Comparison of ENCODE assay signal across 24 mouse cellular contexts in genomic region chr12:30655076-30655421, GRCm38 (mm10).
DNase-seq lines count a peak whose midpoint lies in the region; ATAC-seq and TF ChIP-seq lines count a peak whose summit lies in the region.
"Had no signal": no experiment of that assay in that cellular context is flagged by ENCODE, and none has a peak within 500 bp of the region (broad histone marks: within the 10 kb centered on the region; RNA-seq: fewer than 3 reads in every experiment).

No protein-coding gene starts in this region.

- no peaks in the 10 kb centered on the region for H3K4me1 ChIP-seq in lung, embryonic 14.5 days (ENCODE audit: insufficient read depth)
- peaks cover 16% of the 10 kb centered on the region for H3K4me1 ChIP-seq in liver, embryonic 13.5 days (replicated peaks)
- peaks cover 5 to 16% of the 10 kb centered on the region in 2 experiments for H3K4me1 ChIP-seq in liver, embryonic 14.5 days (replicated peaks; ENCODE audit: control insufficient read depth in 2 of 2, insufficient read depth in 2 of 2, low read length in 1 of 2)
- H3K4me1 ChIP-seq: embryonic facial prominence, embryonic 12.5 days; embryonic facial prominence, embryonic 15.5 days; heart, embryonic 10.5 days; heart, embryonic 13.5 days had no signal

- no peak for ATAC-seq in lung, embryonic 14.5 days (ENCODE audit: insufficient read depth)
- peak; percentile 73 for ATAC-seq in liver, embryonic 13.5 days (ENCODE audit: low read depth)
- ATAC-seq in liver, embryonic 14.5 days (ENCODE audit: insufficient read depth) = peak; percentile 77
- ATAC-seq: CD4-positive, CD25-positive, alpha-beta regulatory T cell, adult 4 months; forebrain, embryonic 14.5 days had no signal

- DNase-seq in lung, embryonic 14.5 days = no peak
- no peak for DNase-seq in lung, postnatal 4 days
- DNase-seq in liver, embryonic 13.5 days = no peak
- DNase-seq in liver, embryonic 14.5 days (ENCODE audit: low read depth in 3 of 3, low spot score in 3 of 3) = peak in 2 of 3 experiments; percentile 17 to 19
- no peak for DNase-seq in spleen, postnatal 10 days (ENCODE audit: low spot score in 2 of 2)
- no peak for DNase-seq in right cerebral cortex, postnatal 10 days (ENCODE audit: low spot score in 2 of 2)
- DNase-seq: adrenal gland, adult 2 months; adrenal gland, postnatal 14 days; cerebellum, adult 11 months; cerebellum, adult 2 months; cerebellum, adult 9-11 months; cerebellum, postnatal 25 days; gastrocnemius, postnatal 10 days; gastrocnemius, postnatal 36 days; heart, adult 2 months; heart, postnatal 14 days; heart, postnatal 4 days had no signal

- H3K4me3 ChIP-seq in lung, embryonic 14.5 days (ENCODE audit: low read depth, low read length) = no peak overlapping the region
- H3K4me3 ChIP-seq in liver, embryonic 13.5 days (replicated peaks) = no peak overlapping the region
- H3K4me3 ChIP-seq in liver, embryonic 14.5 days (ENCODE audit: insufficient read depth in 1 of 2, low read depth in 2 of 2, low read length in 2 of 2) = no peak overlapping the region
- H3K4me3 ChIP-seq: embryonic facial prominence, embryonic 12.5 days; embryonic facial prominence, embryonic 15.5 days; heart, adult 2 months; heart, embryonic 10.5 days; heart, embryonic 13.5 days had no signal

- no peaks in the 10 kb centered on the region for H3K9me3 ChIP-seq in lung, embryonic 14.5 days (ENCODE audit: low read depth, low read length)
- no peaks in the 10 kb centered on the region for H3K9me3 ChIP-seq in liver, embryonic 13.5 days (replicated peaks)
- no peaks in the 10 kb centered on the region for H3K9me3 ChIP-seq in liver, embryonic 14.5 days (ENCODE audit: control insufficient read depth, low read length)
- H3K9me3 ChIP-seq: embryonic facial prominence, embryonic 12.5 days; embryonic facial prominence, embryonic 15.5 days; heart, embryonic 10.5 days; heart, embryonic 13.5 days had no signal

- H3K27me3 ChIP-seq in lung, embryonic 14.5 days (ENCODE audit: insufficient read depth, low read length) = no peaks in the 10 kb centered on the region
- H3K27me3 ChIP-seq in liver, embryonic 13.5 days = no peaks in the 10 kb centered on the region
- no peaks in the 10 kb centered on the region for H3K27me3 ChIP-seq in liver, embryonic 14.5 days (ENCODE audit: control insufficient read depth, insufficient read depth, low read length)
- H3K27me3 ChIP-seq: embryonic facial prominence, embryonic 12.5 days; embryonic facial prominence, embryonic 15.5 days; heart, embryonic 13.5 days had no signal

- peak overlapping the region; percentile 27; the same call in 1 of the 2 replicates for H3K4me2 ChIP-seq in lung, embryonic 14.5 days
- H3K4me2 ChIP-seq in liver, embryonic 13.5 days = no peak overlapping the region
- peak overlapping the region; percentile 4 for H3K4me2 ChIP-seq in liver, embryonic 14.5 days (ENCODE audit: low read depth)
- H3K4me2 ChIP-seq: embryonic facial prominence, embryonic 12.5 days; embryonic facial prominence, embryonic 15.5 days; heart, embryonic 13.5 days; hindbrain, embryonic 14.5 days had no signal

- H3K36me3 ChIP-seq in lung, embryonic 14.5 days (ENCODE audit: insufficient read depth) = no peaks in the 10 kb centered on the region
- H3K36me3 ChIP-seq in liver, embryonic 13.5 days = no peaks in the 10 kb centered on the region
- H3K36me3 ChIP-seq in liver, embryonic 14.5 days (replicated peaks; ENCODE audit: control insufficient read depth, insufficient read depth, low read depth) = no peaks in the 10 kb centered on the region
- H3K36me3 ChIP-seq: embryonic facial prominence, embryonic 12.5 days; embryonic facial prominence, embryonic 15.5 days; heart, embryonic 10.5 days; heart, embryonic 13.5 days had no signal

- no peak; the same call in 1 of the 2 replicates for TF ChIP-seq EP300 in liver, embryonic 14.5 days (IDR thresholded peaks at IDR 0.05; ENCODE audit: low read depth)

- peak overlapping the region; percentile 42; the same call in 1 of the 2 replicates for H3K27ac ChIP-seq in lung, embryonic 14.5 days (ENCODE audit: low read depth)
- H3K27ac ChIP-seq in liver, embryonic 13.5 days = peak overlapping the region; percentile 80
- peak overlapping the region; percentile 35; the same call in 1 of the 2 replicates for H3K27ac ChIP-seq in liver, embryonic 14.5 days
- H3K27ac ChIP-seq: embryonic facial prominence, embryonic 12.5 days; embryonic facial prominence, embryonic 15.5 days; heart, adult 2 months; heart, embryonic 10.5 days; heart, embryonic 13.5 days; hindbrain, embryonic 14.5 days had no signal

- H3K9ac ChIP-seq in lung, embryonic 14.5 days = no peak overlapping the region
- H3K9ac ChIP-seq in liver, embryonic 13.5 days = no peak overlapping the region
- H3K9ac ChIP-seq in liver, embryonic 14.5 days (replicated peaks) = no peak overlapping the region
- H3K9ac ChIP-seq: embryonic facial prominence, embryonic 12.5 days; embryonic facial prominence, embryonic 15.5 days; heart, embryonic 13.5 days; hindbrain, embryonic 14.5 days had no signal

- WGBS in lung, embryonic 14.5 days = 53% methylated on average over 1 of the region's 1 CpGs
- 36% methylated on average over 1 of the region's 1 CpGs for WGBS in liver, embryonic 13.5 days (ENCODE audit: insufficient replicate concordance)
- WGBS in liver, embryonic 14.5 days (ENCODE audit: insufficient replicate concordance) = 18% methylated on average over 1 of the region's 1 CpGs

- TF ChIP-seq CTCF in lung, embryonic 14.5 days (IDR thresholded peaks at IDR 0.05; ENCODE audit: low read depth) = no peak
- no peak for TF ChIP-seq CTCF in liver, embryonic 14.5 days (IDR thresholded peaks at IDR 0.05; ENCODE audit: low read depth)

Comparison
In these comparisons a context has a peak if more than half of its experiments do, and no peak if none do; other contexts are left out.
1. DNase-seq: peak in liver, embryonic 14.5 days (2 of 3); none in lung, embryonic 14.5 days (single experiment), lung, postnatal 4 days (0 of 2), liver, embryonic 13.5 days (single experiment), spleen, postnatal 10 days (0 of 2) and right cerebral cortex, postnatal 10 days (0 of 2).
2. Peak in every context shown above with its lines, with median percentiles within 50 percentile points of each other: H3K27ac ChIP-seq.